8 mouse cellular contexts compared by ENCODE assay signal in the genomic region with DNA sequence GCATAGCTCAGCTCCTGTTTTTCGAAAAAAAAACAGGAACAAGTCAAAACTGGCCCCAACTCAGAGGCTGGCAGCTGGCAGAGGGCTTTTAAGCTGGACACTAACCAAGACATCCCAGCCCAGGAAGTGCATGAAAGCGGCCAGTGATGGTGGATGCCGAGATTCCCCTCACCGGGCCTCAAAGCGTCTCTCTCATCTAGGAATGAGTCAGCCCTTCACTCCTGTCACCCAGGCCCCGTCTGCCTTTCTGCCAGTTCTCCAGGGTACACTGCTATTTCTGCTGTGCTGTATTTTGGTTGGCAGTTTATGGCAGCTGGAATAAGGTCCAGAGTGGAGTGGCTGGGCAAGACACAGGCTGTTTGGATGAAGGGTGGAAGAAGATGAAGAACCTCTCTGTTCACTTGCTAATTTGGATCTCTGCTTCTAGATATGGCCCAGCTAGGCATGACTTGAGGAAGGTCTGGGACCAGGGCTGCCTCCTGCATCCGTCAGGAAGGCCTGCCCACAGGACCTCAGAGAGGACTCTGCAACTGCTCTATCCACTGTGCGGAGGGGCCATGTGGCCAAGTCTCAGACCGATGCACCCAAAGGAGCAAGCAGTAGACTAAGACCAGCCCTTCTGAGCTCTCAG. TPM values are rescaled to one million over a fixed set of nuclear protein-coding genes. Genes with fewer than 3 reads are reported as not detected.
A peak's percentile ranks its signal among the peaks of the same experiment; 100 is the strongest.
DNase-seq lines count a peak whose midpoint lies in the region; ATAC-seq lines count a peak whose summit lies in the region.

No protein-coding gene starts in this region.

- no peaks in the 10 kb centered on the region for H3K9me3 ChIP-seq in midbrain, embryonic 10.5 days (replicated peaks)
- no peaks in the 10 kb centered on the region; the same call in 1 of the 2 replicates for H3K9me3 ChIP-seq in midbrain, embryonic 16.5 days (replicated peaks; ENCODE audit: control insufficient read depth, low read length, poor library complexity, severe bottlenecking)
- no peaks in the 10 kb centered on the region for H3K9me3 ChIP-seq in embryonic facial prominence, embryonic 11.5 days (replicated peaks; ENCODE audit: control insufficient read depth, low read length)
- 0 out of 2 replicates have a peak, but pooled peaks cover 5% of the 10 kb centered on the region for H3K9me3 ChIP-seq in midbrain, embryonic 14.5 days (ENCODE audit: control insufficient read depth, low read length)

- H3K27me3 ChIP-seq in midbrain, embryonic 10.5 days (ENCODE audit: low read depth, poor library complexity, severe bottlenecking), result no peaks in the 10 kb centered on the region
- H3K27me3 ChIP-seq in midbrain, embryonic 16.5 days (ENCODE audit: control insufficient read depth, insufficient read depth, low read depth, low read length), result no peaks in the 10 kb centered on the region
- H3K27me3 ChIP-seq in embryonic facial prominence, embryonic 11.5 days (ENCODE audit: control insufficient read depth, insufficient read depth, low read length), result no peaks in the 10 kb centered on the region
- no peaks in the 10 kb centered on the region for H3K27me3 ChIP-seq in midbrain, embryonic 14.5 days (ENCODE audit: control insufficient read depth, insufficient read depth, low read length)

- H3K27ac ChIP-seq in midbrain, embryonic 10.5 days (replicated peaks), result peak overlapping the region; percentile 72
- H3K27ac ChIP-seq in midbrain, embryonic 16.5 days (ENCODE audit: low read length), result no peak overlapping the region
- peak overlapping the region; percentile 62; the same call in 1 of the 2 replicates for H3K27ac ChIP-seq in embryonic facial prominence, embryonic 11.5 days (replicated peaks; ENCODE audit: low read depth, low read length)
- peak overlapping the region; percentile 38; the same call in 1 of the 2 replicates for H3K27ac ChIP-seq in midbrain, embryonic 14.5 days (replicated peaks; ENCODE audit: low read depth, low read length)

- no peaks in the 10 kb centered on the region for H3K36me3 ChIP-seq in midbrain, embryonic 10.5 days
- H3K36me3 ChIP-seq in midbrain, embryonic 16.5 days (ENCODE audit: control insufficient read depth, insufficient read depth, low read length), result no peaks in the 10 kb centered on the region
- H3K36me3 ChIP-seq in embryonic facial prominence, embryonic 11.5 days (replicated peaks; ENCODE audit: control insufficient read depth, insufficient read depth, low read depth, low read length), result no peaks in the 10 kb centered on the region
- no peaks in the 10 kb centered on the region for H3K36me3 ChIP-seq in midbrain, embryonic 14.5 days (ENCODE audit: control insufficient read depth, insufficient read depth, low read length)

- DNase-seq in midbrain, embryonic 10.5 days (ENCODE audit: low spot score), result peak; percentile 20
- no peak for DNase-seq in embryonic facial prominence, embryonic 11.5 days (ENCODE audit: low spot score)
- peak; percentile 41 to 65 for DNase-seq in heart, postnatal 14 days
- peak; percentile 6 for DNase-seq in layer of hippocampus, adult 9-10 months (ENCODE audit: low spot score)
- DNase-seq in midbrain, embryonic 14.5 days, result peak; percentile 39
- no peak for DNase-seq in B cell, adult 2 months
- no peak for DNase-seq in thymus, postnatal 25 days

- intact Hi-C loops in heart, postnatal 14 days (cut with DNase I), result no loop called here

- H3K4me3 ChIP-seq in midbrain, embryonic 10.5 days, result no peak overlapping the region
- no peak overlapping the region for H3K4me3 ChIP-seq in midbrain, embryonic 16.5 days (ENCODE audit: low read depth, low read length)
- H3K4me3 ChIP-seq in embryonic facial prominence, embryonic 11.5 days (ENCODE audit: low read depth, low read length), result no peak overlapping the region
- no peak overlapping the region for H3K4me3 ChIP-seq in midbrain, embryonic 14.5 days (replicated peaks; ENCODE audit: low read depth, low read length)

- WGBS in midbrain, embryonic 10.5 days, result 60% methylated on average over 9 of the region's 9 CpGs
- 49% methylated on average over 9 of the region's 9 CpGs for WGBS in midbrain, embryonic 16.5 days
- WGBS in embryonic facial prominence, embryonic 11.5 days, result 54% methylated on average over 9 of the region's 9 CpGs
- 57% methylated on average over 9 of the region's 9 CpGs for WGBS in midbrain, embryonic 14.5 days

- peaks cover 24% of the 10 kb centered on the region for H3K4me1 ChIP-seq in midbrain, embryonic 10.5 days
- H3K4me1 ChIP-seq in midbrain, embryonic 16.5 days (ENCODE audit: control insufficient read depth, insufficient read depth, low read length), result peaks cover 6% of the 10 kb centered on the region
- peaks cover 12% of the 10 kb centered on the region for H3K4me1 ChIP-seq in embryonic facial prominence, embryonic 11.5 days (ENCODE audit: control insufficient read depth, insufficient read depth, low read length)
- H3K4me1 ChIP-seq in midbrain, embryonic 14.5 days (ENCODE audit: control insufficient read depth, insufficient read depth, low read length), result peaks cover 12% of the 10 kb centered on the region; the same call in 1 of the 2 replicates

- H3K4me2 ChIP-seq in midbrain, embryonic 16.5 days (ENCODE audit: low read length), result no peak overlapping the region
- no peak overlapping the region for H3K4me2 ChIP-seq in embryonic facial prominence, embryonic 11.5 days (ENCODE audit: low read depth, low read length)
- H3K4me2 ChIP-seq in midbrain, embryonic 14.5 days (ENCODE audit: low read length), result no peak overlapping the region

- no peak overlapping the region for H3K9ac ChIP-seq in midbrain, embryonic 16.5 days (ENCODE audit: low read depth, low read length)
- H3K9ac ChIP-seq in embryonic facial prominence, embryonic 11.5 days (replicated peaks; ENCODE audit: low read length), result peak overlapping the region; percentile 22; the same call in 1 of the 2 replicates
- H3K9ac ChIP-seq in midbrain, embryonic 14.5 days (replicated peaks; ENCODE audit: low read length), result no peak overlapping the region

- ATAC-seq in midbrain, embryonic 16.5 days, result no peak
- no peak for ATAC-seq in embryonic facial prominence, embryonic 11.5 days (replicated peaks; ENCODE audit: insufficient number of reproducible peaks, low FRiP score, low TSS enrichment, low read depth)
- no peak for ATAC-seq in midbrain, embryonic 14.5 days (ENCODE audit: low FRiP score, low TSS enrichment)

RNA-seq across cellular contexts. Expression of gene A4galt, which starts 27.3 kb away (rescaled TPM):
- polyA plus RNA-seq in midbrain, embryonic 10.5 days (2016; fragmentation: Nextera tagmentation; extraction: Ambion mirVana), result 0.75 and 1.7 TPM in 2 replicates
- polyA plus RNA-seq in midbrain, embryonic 16.5 days (2015; fragmentation: Nextera tagmentation; extraction: Ambion mirVana), result 2.4 and 2.6 TPM in 2 replicates
- 0.28 and 1.1 TPM in 2 replicates for polyA plus RNA-seq in embryonic facial prominence, embryonic 11.5 days (2014; fragmentation: Nextera tagmentation; extraction: Ambion mirVana)
- total RNA-seq in heart, postnatal 14 days (2021), result 1 to 10 TPM; 4.9 to 5.1 TPM
- polyA plus RNA-seq in midbrain, embryonic 14.5 days (2014; fragmentation: Nextera tagmentation; extraction: Ambion mirVana), result 0.77 and 2.6 TPM in 2 replicates

RNA-seq across cellular contexts. Expression of gene Cyb5r3, which starts 51.9 kb away (rescaled TPM):
- polyA plus RNA-seq in midbrain, embryonic 10.5 days (2016; fragmentation: Nextera tagmentation; extraction: Ambion mirVana), result 218 and 255 TPM in 2 replicates
- 107 and 121 TPM in 2 replicates for polyA plus RNA-seq in midbrain, embryonic 16.5 days (2015; fragmentation: Nextera tagmentation; extraction: Ambion mirVana)
- polyA plus RNA-seq in embryonic facial prominence, embryonic 11.5 days (2014; fragmentation: Nextera tagmentation; extraction: Ambion mirVana), result 106 and 117 TPM in 2 replicates
- 100 to 1,000 TPM in 1 of 2 experiments, 10 to 100 TPM in 1; 97.2 to 109 TPM for total RNA-seq in heart, postnatal 14 days (2021)
- polyA plus RNA-seq in midbrain, embryonic 14.5 days (2014; fragmentation: Nextera tagmentation; extraction: Ambion mirVana), result 89.7 and 107 TPM in 2 replicates

Comparison
In these comparisons a context has a peak if more than half of its experiments do, and no peak if none do; other contexts are left out.
1. DNase-seq: peak in midbrain, embryonic 10.5 days (single experiment), heart, postnatal 14 days (2 of 2), layer of hippocampus, adult 9-10 months (single experiment) and midbrain, embryonic 14.5 days (single experiment); none in embryonic facial prominence, embryonic 11.5 days (single experiment), B cell, adult 2 months (0 of 2) and thymus, postnatal 25 days (single experiment).